In the genomic region with DNA sequence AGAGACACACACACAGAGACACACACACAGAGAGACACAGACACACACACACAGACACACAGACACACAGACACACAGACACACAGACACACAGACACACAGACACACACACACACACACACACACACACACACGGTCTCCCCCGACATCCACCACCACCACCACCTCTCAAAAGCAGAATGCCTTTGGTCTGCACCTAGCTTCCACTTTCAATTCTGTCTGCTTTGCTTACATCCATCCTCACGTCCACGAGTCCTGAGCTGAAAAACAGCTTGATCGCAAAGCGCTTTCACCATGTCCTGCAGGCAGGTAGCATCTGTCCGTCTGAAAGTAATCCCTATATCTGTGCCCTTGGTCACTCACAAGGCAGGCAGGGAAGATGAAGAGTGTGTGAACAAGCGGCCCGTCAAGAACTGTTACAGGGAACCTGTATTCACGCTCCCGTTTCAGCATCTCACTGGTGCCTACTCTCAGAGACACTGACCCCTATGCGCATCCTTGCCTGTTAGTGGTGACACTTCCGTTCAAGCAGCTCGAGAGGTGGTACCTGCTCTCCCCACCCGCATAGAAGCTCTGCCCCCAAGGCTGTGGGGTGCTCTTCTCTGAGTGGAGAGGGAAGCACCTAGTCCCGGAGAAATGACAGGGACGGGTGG, we compare ENCODE assay signal across 8 mouse cellular contexts. TPM values are rescaled to one million over a fixed set of nuclear protein-coding genes. Genes with fewer than 3 reads are reported as not detected.
DNase-seq lines count a peak whose midpoint lies in the region; ATAC-seq lines count a peak whose summit lies in the region.

No protein-coding gene starts in this region.

- no peaks in the 10 kb centered on the region for H3K4me1 ChIP-seq in liver, embryonic 16.5 days (ENCODE audit: control insufficient read depth, low read depth, low read length)

- H3K27me3 ChIP-seq in liver, embryonic 16.5 days (ENCODE audit: control insufficient read depth, insufficient read depth, low read depth, low read length) = peaks cover 24% of the 10 kb centered on the region

- no peaks in the 10 kb centered on the region for H3K36me3 ChIP-seq in liver, embryonic 16.5 days (ENCODE audit: control insufficient read depth, insufficient read depth)

- ATAC-seq in liver, embryonic 16.5 days (ENCODE audit: low read depth) = no peak
- no peak for ATAC-seq in frontal cortex, adult (ENCODE audit: low TSS enrichment)

- DNase-seq in Muller cell, postnatal 12 days (ENCODE audit: inconsistent ontology term) = peak; percentile 60
- peak; percentile 34 for DNase-seq in embryo, embryonic 10 days (ENCODE audit: low spot score)
- DNase-seq in heart, postnatal 4 days = peak; percentile 26
- peak; percentile 39 for DNase-seq in retina, postnatal 1 day
- no peak for DNase-seq in adrenal gland, postnatal 14 days
- DNase-seq in left cerebral cortex, postnatal 4 days = no peak

- no peak overlapping the region for H3K9ac ChIP-seq in liver, embryonic 16.5 days (ENCODE audit: low read depth, low read length)

- intact Hi-C loops in left cerebral cortex, postnatal 4 days (cut with DNase I) = no loop called here

- H3K9me3 ChIP-seq in liver, embryonic 16.5 days (replicated peaks; ENCODE audit: control insufficient read depth, low read length) = no peaks in the 10 kb centered on the region

- no peak overlapping the region for H3K27ac ChIP-seq in liver, embryonic 16.5 days (ENCODE audit: low read length)

- H3K4me3 ChIP-seq in liver, embryonic 16.5 days (ENCODE audit: low read depth, low read length) = peak overlapping the region; percentile 51; the same call in 1 of the 2 replicates

- peak overlapping the region; percentile 60; the same call in 1 of the 2 replicates for H3K4me2 ChIP-seq in liver, embryonic 16.5 days (ENCODE audit: low read depth, low read length)

- 27% methylated on average over 17 of the region's 17 CpGs for WGBS in liver, embryonic 16.5 days (ENCODE audit: insufficient replicate concordance)

RNA-seq across cellular contexts. Expression of gene Osmr, which starts 1.5 kb away (rescaled TPM):
- total RNA-seq in heart, postnatal 4 days (2021) = 1 to 10 TPM; 7.7 to 8.4 TPM
- polyA plus RNA-seq in liver, embryonic 16.5 days (2015; fragmentation: Nextera tagmentation; extraction: Ambion mirVana) = 0.35 and 0.78 TPM in 2 replicates
- total RNA-seq in adrenal gland, postnatal 14 days (2021) = 5.8 and 12.1 TPM in 2 replicates
- 1 to 10 TPM; 3.6 to 3.7 TPM for total RNA-seq in left cerebral cortex, postnatal 4 days (2021)

Comparison
In these comparisons a context has a peak if more than half of its experiments do, and no peak if none do; other contexts are left out.
1. DNase-seq: peak in Muller cell, postnatal 12 days (single experiment), embryo, embryonic 10 days (single experiment), heart, postnatal 4 days (single experiment) and retina, postnatal 1 day (single experiment); none in adrenal gland, postnatal 14 days (single experiment) and left cerebral cortex, postnatal 4 days (single experiment).